Mouse (Mus musculus): ENCODE measurements at regions not wholly inside any gene's neighbourhood (a gene's known extent, or its start where the extent isn't known, plus 50 kb on each side); places are given as distances from the start of the nearest gene placed in this dataset.

DNA sequence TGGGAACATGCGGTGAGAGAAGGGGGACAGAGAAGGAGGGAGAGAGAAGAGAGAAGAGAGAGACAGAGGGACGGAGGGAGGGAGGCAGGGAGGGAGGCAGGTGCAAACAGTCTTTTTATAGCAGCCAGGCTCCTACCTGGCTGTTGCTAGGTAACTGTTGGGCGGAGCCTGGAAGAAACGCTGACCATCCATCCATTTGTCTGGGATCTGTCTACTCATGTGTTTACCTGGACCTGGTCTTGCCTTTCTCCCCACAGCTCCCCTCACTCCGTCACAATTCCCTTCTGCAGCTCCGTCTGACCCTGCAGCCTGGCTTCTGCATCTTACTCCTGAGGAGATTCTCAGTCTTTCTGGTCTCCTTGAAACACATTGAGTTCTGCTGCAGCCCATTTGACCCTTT, 144.5 kb downstream of the Ddx11 start:
- Histone ChIP-seq H3K27me3 (ENCODE audit: control insufficient read depth, insufficient read depth, low read length) (no peaks in the 10 kb centered on the region), H3K36me3 (ENCODE audit: control insufficient read depth, insufficient read depth, low read length) (no peaks in the 10 kb centered on the region), H3K4me3 (ENCODE audit: control insufficient read depth, insufficient read depth, low read length) (no peak overlapping the region), H3K4me1 (replicated peaks; ENCODE audit: control insufficient read depth, insufficient read depth, low read length) (no peaks in the 10 kb centered on the region), H3K27ac (ENCODE audit: control insufficient read depth, insufficient read depth, low read length) (no peak overlapping the region)
- 67% methylated on average over 6 of the region's 6 CpGs for WGBS
- no peak for DNase-seq
- no peak for TF ChIP-seq CTCF (IDR thresholded peaks at IDR 0.05; ENCODE audit: borderline replicate concordance, control insufficient read depth, extremely low read depth, insufficient read depth, low read length, poor library complexity)
- no peak for TF ChIP-seq POLR2A (IDR thresholded peaks at IDR 0.05; ENCODE audit: control insufficient read depth, extremely low read depth, insufficient read depth, low read length, poor library complexity)

DNA sequence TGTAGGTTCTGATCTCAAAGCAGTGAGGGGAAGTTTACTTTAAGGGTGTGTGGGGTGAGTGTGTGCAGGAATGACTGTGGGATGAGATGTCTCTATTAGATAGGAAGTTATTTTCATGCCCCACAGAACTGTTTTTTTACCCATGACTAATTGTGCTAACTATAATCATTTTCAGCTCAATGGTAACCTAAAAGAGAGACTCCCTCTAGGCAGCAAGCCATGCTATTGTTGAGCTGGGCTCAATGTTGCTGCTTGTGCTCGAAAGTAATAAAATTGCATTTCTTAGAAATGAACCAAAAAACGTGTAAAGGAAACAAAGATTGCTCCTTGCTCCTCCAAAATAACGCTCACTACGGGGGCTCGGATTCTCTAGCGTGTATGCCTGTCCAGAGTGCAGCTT, 146.2 kb downstream of the Ddx11 start:
- Histone ChIP-seq H3K27me3 (ENCODE audit: control insufficient read depth, insufficient read depth, low read length) (no peaks in the 10 kb centered on the region), H3K4me1 (replicated peaks; ENCODE audit: control insufficient read depth, insufficient read depth, low read length) (no peaks in the 10 kb centered on the region), H3K27ac (ENCODE audit: control insufficient read depth, insufficient read depth, low read length) (no peak overlapping the region), H3K4me3 (ENCODE audit: control insufficient read depth, insufficient read depth, low read length) (no peak overlapping the region), H3K36me3 (ENCODE audit: control insufficient read depth, insufficient read depth, low read length) (no peaks in the 10 kb centered on the region)
- DNase-seq = no peak
- no peak for TF ChIP-seq CTCF (IDR thresholded peaks at IDR 0.05; ENCODE audit: borderline replicate concordance, control insufficient read depth, extremely low read depth, insufficient read depth, low read length, poor library complexity)
- no peak for TF ChIP-seq POLR2A (IDR thresholded peaks at IDR 0.05; ENCODE audit: control insufficient read depth, extremely low read depth, insufficient read depth, low read length, poor library complexity)
- 84% methylated on average over 6 of the region's 6 CpGs for WGBS

DNA sequence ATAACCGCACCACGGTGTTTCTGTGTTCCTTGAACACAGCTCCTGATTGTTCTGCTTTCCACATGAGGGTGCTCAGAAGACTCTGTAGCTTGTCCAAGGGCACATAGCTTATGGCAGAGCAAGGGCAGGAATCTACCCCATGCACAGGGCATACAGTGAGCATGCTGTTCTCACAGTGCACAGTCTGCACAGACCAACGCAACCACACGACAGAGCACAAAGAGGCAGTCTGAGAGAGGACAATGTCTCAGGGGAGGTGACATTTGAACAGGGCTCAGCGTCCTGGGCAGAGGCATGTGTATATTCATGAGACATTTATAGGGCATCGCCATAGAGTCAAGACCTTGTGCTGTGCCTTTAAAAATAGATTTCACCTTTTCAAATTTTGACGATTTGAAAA, 148.6 kb downstream of the Ddx11 start:
- H3K27ac ChIP-seq (ENCODE audit: control insufficient read depth, insufficient read depth, low read length) = no peak overlapping the region
- TF ChIP-seq POLR2A (IDR thresholded peaks at IDR 0.05; ENCODE audit: control insufficient read depth, extremely low read depth, insufficient read depth, low read length, poor library complexity) = no peak
- WGBS = 94% methylated on average over 7 of the region's 7 CpGs
- no peak for DNase-seq
- H3K27me3 ChIP-seq (ENCODE audit: control insufficient read depth, insufficient read depth, low read length) = no peaks in the 10 kb centered on the region
- H3K4me1 ChIP-seq (replicated peaks; ENCODE audit: control insufficient read depth, insufficient read depth, low read length) = no peaks in the 10 kb centered on the region
- no peak overlapping the region for H3K4me3 ChIP-seq (ENCODE audit: control insufficient read depth, insufficient read depth, low read length)
- no peaks in the 10 kb centered on the region for H3K36me3 ChIP-seq (ENCODE audit: control insufficient read depth, insufficient read depth, low read length)

DNA sequence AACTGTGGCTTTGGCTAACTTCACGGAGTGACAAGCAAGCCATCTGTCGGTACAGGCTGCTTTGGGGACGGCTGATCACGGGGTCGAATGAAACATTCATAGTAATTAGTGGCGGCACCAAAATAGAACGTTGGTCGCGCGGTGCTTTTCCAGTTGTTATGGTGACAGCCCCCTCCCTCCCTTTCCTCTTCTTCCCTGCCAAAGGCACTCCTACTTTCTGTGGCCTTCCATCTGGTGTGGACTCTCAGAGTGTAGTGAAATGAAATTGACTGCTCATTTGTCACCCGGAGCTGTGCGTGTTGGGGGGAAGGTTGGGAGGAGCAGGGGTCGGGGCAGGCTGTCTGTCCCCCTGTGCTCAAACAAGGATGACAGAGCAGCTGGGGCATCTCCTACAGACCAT, 153.5 kb downstream of the Ddx11 start:
- no peak for DNase-seq
- TF ChIP-seq CTCF (IDR thresholded peaks at IDR 0.05; ENCODE audit: borderline replicate concordance, control insufficient read depth, extremely low read depth, insufficient read depth, low read length, poor library complexity) (no peak), POLR2A (IDR thresholded peaks at IDR 0.05; ENCODE audit: control insufficient read depth, extremely low read depth, insufficient read depth, low read length, poor library complexity) (no peak)
- Histone ChIP-seq H3K27ac (ENCODE audit: control insufficient read depth, insufficient read depth, low read length) (no peak overlapping the region), H3K4me3 (ENCODE audit: control insufficient read depth, insufficient read depth, low read length) (no peak overlapping the region), H3K27me3 (ENCODE audit: control insufficient read depth, insufficient read depth, low read length) (no peaks in the 10 kb centered on the region), H3K36me3 (ENCODE audit: control insufficient read depth, insufficient read depth, low read length) (no peaks in the 10 kb centered on the region), H3K4me1 (replicated peaks; ENCODE audit: control insufficient read depth, insufficient read depth, low read length) (no peaks in the 10 kb centered on the region)
- WGBS = 89% methylated on average over 13 of the region's 13 CpGs

DNA sequence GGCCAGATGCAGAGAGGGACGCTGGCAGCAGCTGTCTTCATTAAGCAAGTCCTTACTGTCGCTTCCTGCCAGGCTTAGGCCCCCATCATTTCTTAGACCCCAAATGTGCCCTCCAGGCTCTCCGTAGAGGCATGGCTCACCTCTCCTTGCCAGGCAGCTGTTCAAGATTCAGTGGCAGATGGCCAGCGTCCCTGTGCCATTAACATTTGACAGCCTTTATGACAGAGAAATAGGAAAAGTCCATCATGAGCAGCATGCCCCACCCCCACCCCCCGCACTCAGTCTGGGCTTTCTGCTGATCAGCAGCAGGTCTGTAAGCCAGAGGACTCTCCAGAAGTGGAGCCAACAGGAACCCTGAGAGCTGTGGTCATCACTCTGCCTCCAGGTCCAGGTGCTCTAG, 154.7 kb downstream of the Ddx11 start:
- 93% methylated on average over 5 of the region's 5 CpGs for WGBS
- DNase-seq = no peak
- no peak overlapping the region for H3K27ac ChIP-seq (ENCODE audit: control insufficient read depth, insufficient read depth, low read length)
- TF ChIP-seq CTCF (IDR thresholded peaks at IDR 0.05; ENCODE audit: borderline replicate concordance, control insufficient read depth, extremely low read depth, insufficient read depth, low read length, poor library complexity) = no peak
- H3K36me3 ChIP-seq (ENCODE audit: control insufficient read depth, insufficient read depth, low read length) = no peaks in the 10 kb centered on the region
- H3K27me3 ChIP-seq (ENCODE audit: control insufficient read depth, insufficient read depth, low read length) = no peaks in the 10 kb centered on the region
- no peak overlapping the region for H3K4me3 ChIP-seq (ENCODE audit: control insufficient read depth, insufficient read depth, low read length)
- H3K4me1 ChIP-seq (replicated peaks; ENCODE audit: control insufficient read depth, insufficient read depth, low read length) = no peaks in the 10 kb centered on the region

DNA sequence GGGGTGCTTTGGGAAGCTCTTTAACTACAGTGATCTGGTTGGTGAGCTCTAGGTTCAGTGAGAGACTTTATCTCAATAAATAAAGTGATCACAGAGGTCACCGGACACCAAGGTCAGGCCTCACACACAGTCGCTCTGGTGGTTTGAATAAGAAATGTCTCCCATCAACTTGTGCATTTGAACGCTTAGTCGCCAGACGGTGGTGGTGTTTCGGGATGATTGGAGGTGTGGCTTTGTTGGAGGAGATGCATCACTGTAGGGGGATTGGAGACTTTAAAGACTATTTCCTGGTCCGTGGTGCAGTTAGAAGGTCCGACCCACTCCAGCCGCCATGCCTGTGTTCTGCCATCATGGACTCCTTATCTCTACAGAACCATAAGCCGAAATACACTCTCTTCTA, 162.0 kb downstream of the Ddx11 start:
- TF ChIP-seq CTCF (IDR thresholded peaks at IDR 0.05; ENCODE audit: borderline replicate concordance, control insufficient read depth, extremely low read depth, insufficient read depth, low read length, poor library complexity) (no peak), POLR2A (IDR thresholded peaks at IDR 0.05; ENCODE audit: control insufficient read depth, extremely low read depth, insufficient read depth, low read length, poor library complexity) (no peak)
- WGBS = 97% methylated on average over 10 of the region's 10 CpGs
- no peaks in the 10 kb centered on the region for H3K36me3 ChIP-seq (ENCODE audit: control insufficient read depth, insufficient read depth, low read length)

More for the DNA sequence above, 162.0 kb downstream of the Ddx11 start:
- Histone ChIP-seq H3K27ac (ENCODE audit: control insufficient read depth, insufficient read depth, low read length) (no peak overlapping the region), H3K27me3 (ENCODE audit: control insufficient read depth, insufficient read depth, low read length) (no peaks in the 10 kb centered on the region), H3K4me1 (replicated peaks; ENCODE audit: control insufficient read depth, insufficient read depth, low read length) (no peaks in the 10 kb centered on the region), H3K4me3 (ENCODE audit: control insufficient read depth, insufficient read depth, low read length) (no peak overlapping the region)
- no peak for DNase-seq

Data from thymus, adult 2 months (tissue).